Mouse (Mus musculus) myocyte (in vitro differentiated cells): ENCODE measurements around the gene Cntn2. TPM values are rescaled to one million over a fixed set of nuclear protein-coding genes. Genes with fewer than 3 reads are reported as not detected.

ENCODE experiments used
- H3K27me3 ChIP-seq: one replicate; pipeline ENCODE4 v1.6.1; 2011; ENCODE audit not compliant: control insufficient read depth, insufficient read depth, insufficient read length
- H3K36me3 ChIP-seq: one replicate; pipeline ENCODE4 v1.6.1; 2011; ENCODE audit not compliant: control insufficient read depth, insufficient read depth
- H3K4me2 ChIP-seq: one replicate; pipeline ENCODE4 v1.6.1; 2011; ENCODE audit warnings: low read depth, control low read depth
- H3K4me3 ChIP-seq: one replicate; pipeline ENCODE4 v1.5.1; 2011; ENCODE audit warnings: mild to moderate bottlenecking, control low read depth, moderate library complexity
- H3K79me2 ChIP-seq: one replicate; pipeline ENCODE4 v1.6.1; 2011; ENCODE audit not compliant: control insufficient read depth, insufficient read depth
- H3ac ChIP-seq: one replicate; pipeline ENCODE4 v1.6.1; 2011; ENCODE audit not compliant: control insufficient read depth, insufficient read length
- CEBPB ChIP-seq: IDR thresholded peaks from 2 replicates; pipeline ENCODE4 v1.6.1; 2011; ENCODE audit warnings: mild to moderate bottlenecking, moderate library complexity; ENCODE audit not compliant: poor library complexity, insufficient read depth, severe bottlenecking
- E2F4 ChIP-seq: IDR thresholded peaks from one replicate; pipeline ENCODE4 v1.6.1; 2011; ENCODE audit warnings: mild to moderate bottlenecking, control low read depth, moderate library complexity; ENCODE audit not compliant: insufficient read depth
- MAX ChIP-seq: IDR thresholded peaks from one replicate; pipeline ENCODE4 v1.6.1; 2011; ENCODE audit warnings: low read depth, mild to moderate bottlenecking, control low read depth
- MYOD1 ChIP-seq, 3 experiments: IDR thresholded peaks; one replicate each; pipeline ENCODE4 v1.6.1; 2011; ENCODE audit warnings: control low read depth in 2 of 3, low read depth in 2 of 3, mild to moderate bottlenecking in 2 of 3, moderate library complexity in 1 of 3; ENCODE audit not compliant: insufficient read length in 2 of 3, control insufficient read depth in 1 of 3
- MYOG ChIP-seq, 3 experiments: IDR thresholded peaks; one replicate each; pipeline ENCODE4 v1.6.1; 2011; ENCODE audit warnings: control low read depth in 2 of 3, low read depth in 2 of 3, mild to moderate bottlenecking in 2 of 3; ENCODE audit not compliant: insufficient read length in 2 of 3, control insufficient read depth in 1 of 3, insufficient read depth in 1 of 3
- POLR2A ChIP-seq: IDR thresholded peaks from one replicate; pipeline ENCODE4 v1.6.1; 2011; ENCODE audit warnings: low read depth, mild to moderate bottlenecking, control low read depth, moderate library complexity; ENCODE audit not compliant: insufficient read length
- POLR2AphosphoS2 ChIP-seq: IDR thresholded peaks from one replicate; pipeline ENCODE4 v1.6.1; 2011; ENCODE audit warnings: low read depth, control low read depth; ENCODE audit not compliant: insufficient read length
- REST ChIP-seq: IDR thresholded peaks from one replicate; pipeline ENCODE4 v1.6.1; 2011; ENCODE audit warnings: mild to moderate bottlenecking, control low read depth, moderate library complexity; ENCODE audit not compliant: insufficient read depth, insufficient read length
- SRF ChIP-seq: IDR thresholded peaks from one replicate; pipeline ENCODE4 v1.6.1; 2011; ENCODE audit warnings: low read depth; ENCODE audit not compliant: control insufficient read depth, insufficient read length
- TCF12 ChIP-seq: IDR thresholded peaks from one replicate; pipeline ENCODE4 v1.6.1; 2011; ENCODE audit warnings: mild to moderate bottlenecking, control low read depth; ENCODE audit not compliant: poor library complexity, insufficient read depth, severe bottlenecking
- TCF3 ChIP-seq: IDR thresholded peaks from one replicate; pipeline ENCODE4 v1.6.1; 2011; ENCODE audit warnings: low read depth, control low read depth; ENCODE audit not compliant: insufficient read length
- USF1 ChIP-seq: IDR thresholded peaks from one replicate; pipeline ENCODE4 v1.6.1; 2011; ENCODE audit warnings: low read depth, mild to moderate bottlenecking, control low read depth, moderate library complexity
- polyA plus RNA-seq: library from polyadenylated mRNA; unstranded; fragments of >200 nt; fragmentation: generic; extraction: Trizol; gene quantifications from one replicate; pipeline ENCODE4 v1.2.1, GENCODE M21; 2012; ENCODE audit warnings: missing spikeins

Cntn2 gene
- polyA plus RNA-seq, 1 experiment, result not detected

DNA sequence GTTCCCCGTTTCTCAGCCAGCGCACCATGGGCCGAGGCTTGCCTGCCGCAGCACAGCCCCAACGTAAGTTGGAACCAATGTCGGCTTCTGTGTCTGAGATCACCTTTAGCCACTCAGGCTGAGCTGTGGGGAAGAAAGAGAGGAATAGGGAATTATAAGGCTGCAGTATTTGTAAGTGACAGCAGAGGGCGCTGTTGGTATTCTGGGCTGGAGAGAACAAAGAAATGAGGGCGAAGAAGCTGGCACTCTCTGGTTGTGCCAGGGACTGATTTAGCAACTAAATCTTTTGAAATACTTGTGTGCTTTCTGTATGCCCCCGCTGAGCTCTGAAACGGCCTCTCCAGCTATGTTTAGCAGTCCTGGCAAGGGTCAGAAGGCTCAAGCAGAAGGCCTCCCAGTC lies 17.2 kb downstream of the Cntn2 start:
- Histone ChIP-seq H3K79me2 (no peaks in the 10 kb centered on the region), H3K4me3 (no peak overlapping the region), H3ac (no peak overlapping the region), H3K4me2 (no peak overlapping the region), H3K36me3 (no peaks in the 10 kb centered on the region), H3K27me3 (peaks cover 68% of the 10 kb centered on the region)
- no peak for TF ChIP-seq REST
- no peak for TF ChIP-seq TCF12
- TF ChIP-seq MYOG (IDR thresholded peaks at IDR 0.05; ENCODE audit: control insufficient read depth in 1 of 3, insufficient read depth in 1 of 3, insufficient read length in 2 of 3, low read depth in 2 of 3), result no peak
- no peak for TF ChIP-seq SRF
- TF ChIP-seq MAX, result no peak
- no peak for TF ChIP-seq MYOD1 (IDR thresholded peaks at IDR 0.05; ENCODE audit: control insufficient read depth in 1 of 3, insufficient read length in 2 of 3, low read depth in 2 of 3)

GRCm38 (mm10) chr1:132523920-132524319 lies 19.1 kb downstream of the Cntn2 start:
- Histone ChIP-seq H3K79me2 (no peaks in the 10 kb centered on the region), H3K27me3 (peaks cover 59% of the 10 kb centered on the region), H3ac (no peak overlapping the region), H3K4me2 (no peak overlapping the region), H3K4me3 (no peak overlapping the region), H3K36me3 (no peaks in the 10 kb centered on the region)
- TF ChIP-seq POLR2A (no peak), CEBPB (no peak), SRF (no peak), MYOD1 (IDR thresholded peaks at IDR 0.05; ENCODE audit: control insufficient read depth in 1 of 3, insufficient read length in 2 of 3, low read depth in 2 of 3) (no peak), MYOG (IDR thresholded peaks at IDR 0.05; ENCODE audit: control insufficient read depth in 1 of 3, insufficient read depth in 1 of 3, insufficient read length in 2 of 3, low read depth in 2 of 3) (no peak), USF1 (no peak), MAX (no peak), TCF3 (no peak), POLR2AphosphoS2 (no peak), REST (no peak), E2F4 (no peak), TCF12 (no peak)

DNA sequence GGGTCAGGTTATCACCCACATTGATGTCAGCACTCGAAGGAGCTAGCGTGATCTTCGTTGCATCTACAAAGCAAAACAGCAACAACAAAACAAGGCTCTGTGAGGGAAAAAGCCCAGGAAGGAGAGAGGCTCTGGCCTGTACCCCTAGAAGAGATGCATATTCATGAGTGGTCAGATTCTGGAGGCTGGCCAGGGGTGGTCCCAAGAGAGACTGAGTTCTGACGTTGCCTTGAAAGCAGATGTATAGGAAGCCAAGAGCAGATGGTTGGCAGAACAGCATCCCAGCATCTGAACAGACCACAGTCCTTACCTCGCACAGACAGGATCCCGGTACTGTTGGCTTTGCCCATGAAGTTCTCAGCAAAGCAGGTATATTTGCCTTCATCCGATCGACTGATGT lies 20.0 kb downstream of the Cntn2 start:
- Histone ChIP-seq H3K36me3 (no peaks in the 10 kb centered on the region), H3K4me3 (no peak overlapping the region), H3K79me2 (no peaks in the 10 kb centered on the region), H3K4me2 (no peak overlapping the region), H3K27me3 (peaks cover 60% of the 10 kb centered on the region), H3ac (no peak overlapping the region)
- TF ChIP-seq SRF (no peak), MAX (no peak), MYOD1 (IDR thresholded peaks at IDR 0.05; ENCODE audit: control insufficient read depth in 1 of 3, insufficient read length in 2 of 3, low read depth in 2 of 3) (no peak), USF1 (no peak)

- Histone ChIP-seq H3K4me3 (no peak overlapping the region), H3K4me2 (no peak overlapping the region), H3K36me3 (no peaks in the 10 kb centered on the region), H3K79me2 (no peaks in the 10 kb centered on the region), H3ac (no peak overlapping the region), H3K27me3 (peaks cover 60% of the 10 kb centered on the region)
- TF ChIP-seq SRF (no peak), MAX (no peak), TCF3 (no peak), TCF12 (no peak), E2F4 (no peak), MYOG (IDR thresholded peaks at IDR 0.05; ENCODE audit: control insufficient read depth in 1 of 3, insufficient read depth in 1 of 3, insufficient read length in 2 of 3, low read depth in 2 of 3) (no peak), CEBPB (no peak), MYOD1 (IDR thresholded peaks at IDR 0.05; ENCODE audit: control insufficient read depth in 1 of 3, insufficient read length in 2 of 3, low read depth in 2 of 3) (no peak), POLR2AphosphoS2 (no peak), USF1 (no peak), POLR2A (no peak), REST (no peak)
Observed at GRCm38 (mm10) chr1:132520764-132521163, 22.3 kb downstream of the Cntn2 start.

GRCm38 (mm10) chr1:132519734-132520133 lies 23.3 kb downstream of the Cntn2 start:
- Histone ChIP-seq H3K4me2 (no peak overlapping the region), H3ac (no peak overlapping the region), H3K36me3 (no peaks in the 10 kb centered on the region), H3K27me3 (peaks cover 61% of the 10 kb centered on the region), H3K79me2 (no peaks in the 10 kb centered on the region), H3K4me3 (no peak overlapping the region)
- TF ChIP-seq TCF3 (no peak), SRF (no peak), MYOG (IDR thresholded peaks at IDR 0.05; ENCODE audit: control insufficient read depth in 1 of 3, insufficient read depth in 1 of 3, insufficient read length in 2 of 3, low read depth in 2 of 3) (no peak), MYOD1 (IDR thresholded peaks at IDR 0.05; ENCODE audit: control insufficient read depth in 1 of 3, insufficient read length in 2 of 3, low read depth in 2 of 3) (no peak), MAX (no peak), POLR2AphosphoS2 (no peak), TCF12 (no peak), USF1 (no peak), CEBPB (no peak), POLR2A (no peak), REST (no peak), E2F4 (no peak)
